Mouse (Mus musculus) thymus, postnatal 4 days (tissue): ENCODE measurements around the gene Cdh1.

Experiments
- DNase-seq: peaks from one replicate; pipeline ENCODE4 v3.0.0; 2021

Cdh1 gene

GRCm38 (mm10) chr8:106682971-106683668, 80.0 kb downstream of the Cdh1 start, which contains the start of gene Tango6:
Gene Tango6 (plus strand): TSS chr8:106683068.
- peak; percentile 95 for DNase-seq

DNA sequence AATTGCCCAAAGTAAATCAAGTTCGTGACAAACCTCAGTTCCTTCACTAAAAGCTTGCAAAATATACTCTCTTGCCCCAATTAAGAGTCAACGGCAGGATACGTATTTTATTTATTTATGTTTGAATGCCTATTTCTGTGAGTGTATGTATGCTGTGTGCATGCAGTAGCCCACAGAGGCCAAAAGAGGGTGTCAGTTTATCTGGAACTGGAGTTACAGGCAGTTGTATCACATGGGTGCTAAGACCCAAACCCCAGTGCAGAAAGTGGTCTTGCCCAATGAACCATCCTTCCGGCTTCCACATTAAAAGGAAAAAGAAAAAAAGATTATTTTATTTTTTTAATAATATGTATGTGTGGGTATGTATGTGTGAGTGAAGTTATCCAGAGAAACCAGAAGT, 81.2 kb downstream of the Cdh1 start:
- no peak for DNase-seq

DNA sequence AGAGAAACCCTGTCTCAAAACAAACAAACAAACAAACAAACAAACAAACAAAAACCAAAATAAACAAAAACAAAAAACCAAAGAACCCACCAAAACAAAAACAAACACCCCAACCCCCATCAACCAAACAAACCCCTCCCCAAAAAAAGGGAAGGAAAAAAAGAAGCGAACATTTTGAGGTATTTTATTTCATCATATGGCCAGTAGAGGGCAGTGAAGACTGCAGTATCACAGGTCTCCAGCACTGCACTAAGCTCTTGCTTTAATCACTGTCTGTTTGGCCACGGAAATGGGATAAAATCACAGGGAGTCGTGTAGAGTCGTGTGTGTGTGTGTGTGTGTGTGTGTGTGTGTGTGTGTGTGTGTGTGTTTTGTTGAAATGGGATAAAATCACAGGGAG, 84.3 kb downstream of the Cdh1 start:
- no peak for DNase-seq

DNA sequence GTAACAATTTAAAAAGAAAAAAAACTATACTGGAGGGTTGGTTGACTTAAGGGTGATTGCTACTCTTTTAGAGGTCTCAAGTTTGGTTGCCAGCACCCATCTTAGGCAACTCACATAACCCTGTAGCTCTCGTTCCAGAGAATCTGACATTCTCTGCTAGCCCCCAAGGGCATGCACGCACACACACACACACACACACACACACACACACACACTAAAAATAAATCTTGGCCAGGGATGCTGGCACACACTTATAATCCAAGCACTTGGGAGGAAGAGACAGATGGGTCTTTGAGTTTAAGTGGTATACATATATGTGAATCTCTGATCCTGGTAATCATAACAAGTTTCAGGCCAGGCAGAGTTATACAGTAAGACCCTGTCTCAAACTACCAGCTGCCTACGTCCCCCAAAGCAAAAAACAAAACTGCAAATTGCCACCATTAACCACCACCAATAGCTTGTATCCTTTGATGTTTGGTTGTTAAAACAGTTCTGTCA, 94.6 kb downstream of the Cdh1 start:
- no peak for DNase-seq

DNA sequence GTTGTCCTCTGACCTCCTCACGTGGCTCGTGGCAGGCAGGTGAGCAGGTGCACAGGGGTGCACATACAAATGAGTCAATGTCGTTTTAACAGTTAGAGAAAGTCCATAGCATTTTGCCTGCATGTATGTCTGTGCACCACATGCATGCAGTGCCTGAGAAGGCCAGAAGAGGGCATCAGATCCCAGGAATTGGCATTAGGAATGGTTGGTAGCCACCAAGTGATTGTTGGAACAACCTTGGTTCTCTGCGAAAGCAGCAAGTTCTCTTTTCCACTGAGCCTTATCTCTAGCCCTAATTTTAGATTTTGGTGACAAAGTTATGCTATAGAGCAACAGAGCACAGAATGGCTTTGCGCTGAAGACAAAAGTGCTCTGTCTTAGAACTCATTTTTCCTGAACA, 96.4 kb downstream of the Cdh1 start:
- peak; percentile 82 for DNase-seq

DNA sequence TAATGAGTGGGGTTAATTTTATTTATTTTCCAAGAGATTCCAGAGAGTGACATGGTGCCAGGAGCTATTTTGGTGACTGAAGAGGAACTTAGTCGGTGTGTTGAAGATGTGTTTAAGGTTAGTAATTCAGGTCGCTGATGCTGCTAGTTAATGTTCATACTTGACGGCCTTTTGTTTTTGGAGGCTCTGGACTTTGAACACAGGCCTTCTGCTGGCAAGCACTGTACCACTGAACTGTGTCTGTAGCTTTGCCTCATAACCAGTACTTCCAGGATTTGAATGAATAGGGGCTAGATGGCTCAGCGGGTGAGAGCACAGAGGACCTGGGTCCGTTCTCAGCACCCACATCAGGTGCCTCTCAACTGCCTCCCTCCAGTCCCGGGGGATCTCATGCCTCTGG, 97.0 kb downstream of the Cdh1 start:
- no peak for DNase-seq

DNA sequence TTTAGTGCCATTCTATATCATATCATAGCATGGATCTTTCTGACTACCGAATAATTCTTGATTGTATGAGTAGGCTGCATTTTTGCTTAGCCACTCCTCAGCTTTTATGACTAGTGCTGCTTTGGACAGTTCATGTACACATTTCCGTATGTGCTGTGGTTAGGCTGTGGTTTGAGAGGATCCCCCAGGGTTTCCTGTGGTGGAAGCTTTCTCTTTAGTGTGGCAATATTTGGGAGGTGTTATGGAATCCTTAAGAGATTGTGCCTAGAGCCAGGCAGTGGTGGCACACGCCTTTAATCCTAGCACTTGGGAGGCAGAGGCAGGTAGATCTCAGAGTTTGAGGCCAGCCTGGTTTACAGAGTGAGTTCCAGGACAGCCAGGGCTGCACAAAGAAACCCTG, 98.2 kb downstream of the Cdh1 start:
- no peak for DNase-seq

DNA sequence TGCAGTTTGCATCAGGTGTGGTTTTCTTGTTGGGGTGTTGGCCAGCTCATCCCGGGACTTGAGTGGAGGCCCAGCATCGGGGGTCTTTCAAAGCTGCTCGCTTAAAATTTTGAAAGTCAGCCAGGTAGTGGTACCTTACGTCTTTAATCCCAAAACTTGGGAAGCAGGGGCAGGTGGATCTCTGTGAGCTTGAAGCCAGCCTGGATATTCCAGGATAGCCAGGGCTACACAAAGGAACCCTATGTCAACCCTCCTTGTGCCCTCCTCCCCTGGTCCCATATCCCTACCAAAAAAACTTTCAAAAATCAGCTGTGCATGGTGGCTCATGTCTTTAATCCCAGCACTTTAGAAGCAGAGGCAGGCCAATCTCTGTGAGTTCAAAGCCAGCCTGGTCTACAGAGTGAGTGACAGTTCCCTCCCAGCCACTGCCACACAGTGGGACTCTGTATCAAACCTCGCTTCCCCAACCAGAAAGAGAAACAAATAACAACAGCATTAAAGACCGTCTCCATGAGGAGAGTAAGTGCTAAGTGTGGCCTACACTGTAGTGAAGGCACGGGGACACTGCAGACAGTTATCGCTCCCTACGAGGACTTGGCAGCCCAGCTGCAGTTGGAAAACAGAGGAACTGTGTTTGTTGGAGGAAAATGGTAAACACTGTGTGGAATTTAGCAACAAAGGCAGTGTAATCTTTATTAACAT, 101.2 kb downstream of the Cdh1 start:
- no peak for DNase-seq

DNA sequence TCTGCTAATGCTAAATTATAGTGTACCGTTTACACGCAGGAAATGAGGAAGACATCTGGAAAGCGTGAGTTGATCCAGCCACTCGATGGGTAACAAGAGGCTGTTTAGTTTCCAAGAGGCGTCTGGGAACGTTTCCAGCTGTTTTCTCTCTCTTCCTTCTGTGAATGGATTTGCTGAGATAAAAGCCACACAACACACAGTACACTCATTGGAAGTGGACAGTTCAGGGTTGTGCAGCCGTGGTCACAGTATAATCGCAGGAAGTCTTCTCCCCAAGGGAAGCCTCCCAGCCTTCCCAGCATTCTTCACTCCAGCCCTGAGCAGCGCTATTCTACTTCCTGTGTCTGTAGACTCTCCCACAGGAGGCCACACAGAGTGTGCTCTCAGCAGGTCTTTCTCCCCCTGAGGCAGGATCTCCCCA, 101.8 kb downstream of the Cdh1 start:
- DNase-seq = no peak

- no peak for DNase-seq
These were observed 103.0 kb downstream of the Cdh1 start for GRCm38 (mm10) chr8:106706194-106706593.

DNA sequence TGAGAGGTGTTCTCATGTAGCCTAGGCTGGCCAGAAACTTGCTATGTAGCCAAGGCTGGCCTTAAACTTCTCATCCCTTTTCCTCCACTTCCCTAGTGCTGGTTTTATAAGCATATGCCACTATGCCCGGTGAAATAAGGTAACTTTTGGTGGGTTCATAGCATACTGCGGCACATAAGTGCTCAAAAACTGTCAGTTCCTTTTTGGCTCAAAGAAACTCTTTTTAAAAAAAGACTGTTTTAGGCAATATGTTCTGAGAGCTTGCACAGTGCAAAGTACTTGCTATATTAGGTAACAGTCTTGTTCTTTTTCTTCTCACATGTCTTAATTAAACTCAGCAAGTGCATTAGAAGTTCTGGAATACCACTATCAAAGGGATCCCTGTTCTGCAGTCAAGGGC, 106.9 kb downstream of the Cdh1 start:
- DNase-seq = no peak

DNA sequence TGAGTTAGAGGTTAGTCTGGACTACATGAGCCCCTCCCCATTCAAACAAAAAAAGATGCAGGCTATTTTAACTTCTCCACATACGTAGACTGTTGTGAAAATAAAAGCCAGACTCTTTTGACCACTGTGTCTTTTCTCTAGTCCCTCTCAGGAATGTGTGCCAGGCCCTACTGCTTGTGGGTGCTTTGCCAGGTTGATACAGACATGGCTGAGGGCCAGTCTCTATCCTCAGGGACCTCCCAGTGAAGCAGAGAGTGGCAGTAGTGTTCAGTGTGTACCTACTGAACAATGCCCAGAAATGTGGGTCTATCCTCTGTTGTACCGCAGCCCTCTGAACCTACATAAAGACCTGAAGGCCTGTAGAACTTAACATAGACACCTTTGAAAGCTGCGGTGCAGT, 109.3 kb downstream of the Cdh1 start:
- DNase-seq = no peak

- DNase-seq = no peak
These were observed 111.1 kb downstream of the Cdh1 start for GRCm38 (mm10) chr8:106714297-106714696.

DNA sequence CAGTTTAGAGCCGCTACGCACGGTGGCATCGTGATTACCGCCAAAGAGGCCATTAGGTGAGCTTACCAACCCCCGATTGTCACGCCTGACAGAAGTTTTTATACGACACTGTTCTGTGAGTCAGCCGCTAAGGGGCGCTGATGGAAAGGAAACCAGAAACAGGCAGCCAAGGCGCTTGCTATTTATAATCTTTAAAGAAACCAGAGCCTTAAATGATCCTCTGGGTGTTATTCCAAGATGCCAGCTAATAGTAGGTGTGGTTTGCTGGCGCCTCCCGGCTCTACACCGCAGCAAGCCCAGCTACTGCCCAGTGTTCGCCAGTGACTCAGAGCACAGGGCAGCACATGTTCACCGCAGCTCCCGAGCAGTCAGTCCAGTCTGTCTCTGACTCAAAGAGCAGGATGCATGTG, 114.9 kb downstream of the Cdh1 start:
- peak; percentile 88 for DNase-seq
